ENCODE assay signal across 8 mouse cellular contexts in the genomic region with DNA sequence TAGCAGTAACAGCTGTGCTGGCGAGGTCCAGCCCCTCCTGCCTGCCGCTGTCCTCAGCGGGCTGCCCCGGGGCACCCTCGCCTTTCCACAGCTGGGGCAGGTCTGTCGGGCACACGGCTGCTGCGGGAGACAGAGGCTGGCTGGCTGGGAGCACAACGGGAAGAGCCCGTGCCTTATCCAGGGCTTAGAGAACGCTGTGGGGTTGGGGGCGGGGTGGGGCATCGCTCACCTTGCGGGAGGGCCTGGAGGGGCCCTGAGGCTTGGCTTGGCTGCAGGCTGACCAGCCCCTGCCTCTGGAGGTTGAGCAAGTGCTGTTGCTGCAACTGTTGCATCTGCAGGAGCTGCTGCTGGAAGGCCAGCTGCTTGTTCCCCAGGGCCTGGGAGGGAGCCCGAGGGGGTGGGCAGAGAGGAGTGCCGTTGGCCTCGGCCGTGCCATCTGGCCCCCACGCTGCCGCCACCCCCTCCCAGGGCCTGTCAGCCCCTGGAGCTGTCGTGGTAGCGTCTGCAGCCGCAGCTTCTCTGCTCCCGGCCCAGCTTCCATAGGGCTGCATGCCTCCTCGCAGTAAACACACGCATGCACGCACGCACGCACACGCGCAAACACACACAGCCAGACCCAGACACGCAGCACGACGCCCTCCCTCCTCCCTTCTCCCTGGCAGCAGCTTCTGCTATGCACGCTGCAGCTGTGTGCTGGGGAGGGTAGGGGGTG. TPM values are rescaled to one million over a fixed set of nuclear protein-coding genes. Genes with fewer than 3 reads are reported as not detected.
DNase-seq lines count a peak whose midpoint lies in the region; ATAC-seq lines count a peak whose summit lies in the region.

No protein-coding gene starts in this region.

- H3K4me2 ChIP-seq in lung, embryonic 15.5 days: peak overlapping the region; percentile 36
- H3K4me2 ChIP-seq in forebrain, embryonic 12.5 days: peak overlapping the region; percentile 50
- peak overlapping the region; percentile 84 for H3K4me2 ChIP-seq in hindbrain, embryonic 15.5 days
- H3K4me2 ChIP-seq in limb, embryonic 15.5 days: peak overlapping the region; percentile 36

- H3K36me3 ChIP-seq in lung, embryonic 15.5 days: peaks cover 36% of the 10 kb centered on the region
- H3K36me3 ChIP-seq in forebrain, embryonic 12.5 days (replicated peaks): peaks cover 19% of the 10 kb centered on the region
- H3K36me3 ChIP-seq in hindbrain, embryonic 15.5 days: peaks cover 13% of the 10 kb centered on the region; the same call in 1 of the 2 replicates
- H3K36me3 ChIP-seq in limb, embryonic 15.5 days: peaks cover 55% of the 10 kb centered on the region

- WGBS in lung, embryonic 15.5 days: 27% methylated on average over 35 of the region's 35 CpGs
- WGBS in forebrain, embryonic 12.5 days: 8% methylated on average over 35 of the region's 35 CpGs
- 3% methylated on average over 30 of the region's 35 CpGs for WGBS in hindbrain, embryonic 15.5 days
- WGBS in limb, embryonic 15.5 days: 16% methylated on average over 31 of the region's 35 CpGs

- ATAC-seq in lung, embryonic 15.5 days (ENCODE audit: borderline replicate concordance, extremely low read depth, low FRiP score, low TSS enrichment): peak; percentile 48
- ATAC-seq in forebrain, embryonic 12.5 days (ENCODE audit: low FRiP score): peak; percentile 15; the same call in 1 of the 2 replicates
- peak; percentile 75 for ATAC-seq in hindbrain, embryonic 15.5 days (ENCODE audit: low FRiP score, low read depth)
- no peak for ATAC-seq in limb, embryonic 15.5 days (ENCODE audit: insufficient number of reproducible peaks, low FRiP score, low TSS enrichment, low read depth)
- ATAC-seq in erythroblast, adult 5-6 weeks (replicated peaks; ENCODE audit: low FRiP score, poor library complexity, severe bottlenecking): no peak
- ATAC-seq in monocyte, adult 5-6 weeks (replicated peaks; ENCODE audit: insufficient number of reproducible peaks, low FRiP score, low TSS enrichment, poor library complexity, severe bottlenecking): no peak

- peak overlapping the region; percentile 60 for H3K27ac ChIP-seq in lung, embryonic 15.5 days
- peak overlapping the region; percentile 88 for H3K27ac ChIP-seq in forebrain, embryonic 12.5 days
- H3K27ac ChIP-seq in hindbrain, embryonic 15.5 days (replicated peaks): peak overlapping the region; percentile 85
- H3K27ac ChIP-seq in limb, embryonic 15.5 days: peak overlapping the region; percentile 29; the same call in 1 of the 2 replicates

- no peaks in the 10 kb centered on the region for H3K9me3 ChIP-seq in lung, embryonic 15.5 days
- no peaks in the 10 kb centered on the region for H3K9me3 ChIP-seq in forebrain, embryonic 12.5 days
- H3K9me3 ChIP-seq in hindbrain, embryonic 15.5 days: no peaks in the 10 kb centered on the region
- no peaks in the 10 kb centered on the region for H3K9me3 ChIP-seq in limb, embryonic 15.5 days

- no peak for DNase-seq in lung, postnatal 25 days (ENCODE audit: low spot score)
- DNase-seq in right cerebral cortex, adult 18-20 months: peak; percentile 82

- no peak overlapping the region for H3K9ac ChIP-seq in lung, embryonic 15.5 days
- peak overlapping the region; percentile 58 for H3K9ac ChIP-seq in forebrain, embryonic 12.5 days
- H3K9ac ChIP-seq in hindbrain, embryonic 15.5 days: peak overlapping the region; percentile 62
- H3K9ac ChIP-seq in limb, embryonic 15.5 days: no peak overlapping the region

- no peak overlapping the region for H3K4me3 ChIP-seq in lung, embryonic 15.5 days
- peak overlapping the region; percentile 27 for H3K4me3 ChIP-seq in forebrain, embryonic 12.5 days (replicated peaks)
- peak overlapping the region; percentile 47 for H3K4me3 ChIP-seq in hindbrain, embryonic 15.5 days
- H3K4me3 ChIP-seq in limb, embryonic 15.5 days: peak overlapping the region; percentile 10; the same call in 1 of the 2 replicates

- H3K4me1 ChIP-seq in lung, embryonic 15.5 days: peaks cover 59% of the 10 kb centered on the region
- H3K4me1 ChIP-seq in forebrain, embryonic 12.5 days: peaks cover 89% of the 10 kb centered on the region
- peaks cover 47% of the 10 kb centered on the region for H3K4me1 ChIP-seq in hindbrain, embryonic 15.5 days (replicated peaks)
- peaks cover 65% of the 10 kb centered on the region for H3K4me1 ChIP-seq in limb, embryonic 15.5 days

- no peaks in the 10 kb centered on the region for H3K27me3 ChIP-seq in lung, embryonic 15.5 days
- peaks cover 51% of the 10 kb centered on the region for H3K27me3 ChIP-seq in forebrain, embryonic 12.5 days
- peaks cover 4% of the 10 kb centered on the region; the same call in 1 of the 2 replicates for H3K27me3 ChIP-seq in hindbrain, embryonic 15.5 days
- H3K27me3 ChIP-seq in limb, embryonic 15.5 days: no peaks in the 10 kb centered on the region

RNA-seq across cellular contexts. Expression of a gene that starts 44.0 kb away (rescaled TPM):
- polyA plus RNA-seq in lung, embryonic 15.5 days (2015; fragmentation: Nextera tagmentation; extraction: Ambion mirVana): 19.3 and 20.6 TPM in 2 replicates
- 7.2 and 9.9 TPM in 2 replicates for polyA plus RNA-seq in forebrain, embryonic 12.5 days (2016; fragmentation: Nextera tagmentation; extraction: Ambion mirVana)
- polyA plus RNA-seq in hindbrain, embryonic 15.5 days (2015; fragmentation: Nextera tagmentation; extraction: Ambion mirVana): 4.0 and 4.2 TPM in 2 replicates
- 17.5 and 18.2 TPM in 2 replicates for polyA plus RNA-seq in limb, embryonic 15.5 days (2015; fragmentation: Nextera tagmentation; extraction: Ambion mirVana)
- total RNA-seq in erythroblast, adult 5-6 weeks (2015; ENCODE audit: low replicate concordance): not detected in 2 replicates
- not detected in 2 replicates for total RNA-seq in erythroblast, adult 5-6 weeks (2017; ENCODE audit: low replicate concordance)
- total RNA-seq in monocyte, adult 5-6 weeks (2017): not detected in 3 replicates

RNA-seq across cellular contexts. Expression of a gene that starts 45.9 kb away (rescaled TPM):
- 23.7 and 24.1 TPM in 2 replicates for polyA plus RNA-seq in lung, embryonic 15.5 days (2015; fragmentation: Nextera tagmentation; extraction: Ambion mirVana)
- polyA plus RNA-seq in forebrain, embryonic 12.5 days (2016; fragmentation: Nextera tagmentation; extraction: Ambion mirVana): 22.6 and 24.3 TPM in 2 replicates
- 34.3 and 42.2 TPM in 2 replicates for polyA plus RNA-seq in hindbrain, embryonic 15.5 days (2015; fragmentation: Nextera tagmentation; extraction: Ambion mirVana)
- 18.2 and 22.4 TPM in 2 replicates for polyA plus RNA-seq in limb, embryonic 15.5 days (2015; fragmentation: Nextera tagmentation; extraction: Ambion mirVana)
- total RNA-seq in erythroblast, adult 5-6 weeks (2015; ENCODE audit: low replicate concordance): 1.2 and 4.0 TPM in 2 replicates
- 0.51 and 0.70 TPM in 2 replicates for total RNA-seq in erythroblast, adult 5-6 weeks (2017; ENCODE audit: low replicate concordance)
- total RNA-seq in monocyte, adult 5-6 weeks (2017): 3.1 to 10.1 TPM (median 9.1 TPM) in 3 replicates

Comparison
In these comparisons a context has a peak if more than half of its experiments do, and no peak if none do; other contexts are left out.
1. ATAC-seq: peak in lung, embryonic 15.5 days (single experiment), forebrain, embryonic 12.5 days (single experiment) and hindbrain, embryonic 15.5 days (single experiment); none in limb, embryonic 15.5 days (single experiment), erythroblast, adult 5-6 weeks (single experiment) and monocyte, adult 5-6 weeks (single experiment).
2. H3K27ac ChIP-seq: peak in every context shown above with its lines; median percentile 88 in forebrain, embryonic 12.5 days; 85 in hindbrain, embryonic 15.5 days; 60 in lung, embryonic 15.5 days; 29 in limb, embryonic 15.5 days.
3. H3K9ac ChIP-seq: peak in forebrain, embryonic 12.5 days (single experiment) and hindbrain, embryonic 15.5 days (single experiment); none in lung, embryonic 15.5 days (single experiment) and limb, embryonic 15.5 days (single experiment).
4. Peak in every context shown above with its lines, with median percentiles within 50 percentile points of each other: H3K4me2 ChIP-seq.